Mouse (Mus musculus): ENCODE results near the gene Pip5k1c.

DNA sequence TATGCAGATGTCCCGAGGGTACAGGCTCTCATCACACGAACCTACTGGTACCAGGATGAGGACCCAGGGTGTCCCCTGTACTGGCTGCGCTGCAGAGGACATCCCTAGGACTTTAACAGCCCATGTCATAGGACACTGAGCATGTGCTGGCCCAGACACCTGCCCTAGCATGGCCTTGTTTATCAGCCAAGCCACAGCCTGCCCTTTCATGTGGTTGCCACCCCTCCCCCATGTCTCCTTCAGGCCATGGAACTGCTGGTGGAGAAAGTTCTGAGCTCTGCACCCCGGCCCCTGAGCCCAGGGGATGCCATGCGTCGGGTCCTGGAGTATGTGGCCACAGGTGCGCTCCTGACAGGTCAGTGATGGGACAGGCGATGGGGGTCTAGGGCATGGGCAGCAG, 43.3 kb upstream of the Pip5k1c start:
- TF ChIP-seq CTCF (IDR thresholded peaks at IDR 0.05; ENCODE audit: insufficient read depth, low read length) (no peak), POLR2A (IDR thresholded peaks at IDR 0.05; ENCODE audit: borderline replicate concordance, extremely low read depth, low read depth, low read length) (no peak)

All from lung, adult 2 months (tissue).